Mouse (Mus musculus) cerebellum, adult 2 months (tissue): ENCODE measurements at regions not wholly inside any gene's neighbourhood (a gene's known extent, or its start where the extent isn't known, plus 50 kb on each side); places are given as distances from the start of the nearest gene placed in this dataset.

ENCODE experiments used
- CTCF ChIP-seq: fragments of 200-500 bp; IDR thresholded peaks from 2 replicates; pipeline ENCODE4 v1.5.1; 2011; ENCODE audit warnings: low read depth, mild to moderate bottlenecking, control low read depth, low read length, moderate library complexity, borderline replicate concordance; ENCODE audit not compliant: insufficient read depth
- POLR2A ChIP-seq: fragments of 200-500 bp; IDR thresholded peaks from 2 replicates; pipeline ENCODE4 v1.6.1; 2011; ENCODE audit warnings: low read length, control low read depth, borderline replicate concordance; ENCODE audit not compliant: insufficient read depth

DNA sequence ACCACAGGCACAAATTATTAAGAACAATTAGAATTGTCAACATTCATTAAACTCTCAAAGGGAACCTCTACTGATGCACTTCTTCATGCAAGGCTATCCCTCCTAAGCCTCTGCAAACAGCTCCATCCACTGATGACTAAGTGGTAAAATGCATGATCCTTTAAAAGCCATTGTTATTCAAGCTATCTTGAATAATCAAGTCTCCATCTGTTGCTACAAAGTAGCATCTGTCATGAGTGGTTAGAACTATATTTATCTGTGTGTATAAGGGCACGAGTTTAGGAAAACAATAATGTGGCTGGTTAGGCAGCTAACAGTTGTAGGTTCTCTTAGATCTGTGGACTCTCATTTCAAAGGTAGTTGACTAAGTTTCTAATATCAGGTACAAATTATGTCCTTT, 463.4 kb upstream of the Pcdh20 start:
- no peak for TF ChIP-seq POLR2A
- no peak for TF ChIP-seq CTCF
